Mouse (Mus musculus): ENCODE measurements at regions not wholly inside any gene's neighbourhood (a gene's known extent, or its start where the extent isn't known, plus 50 kb on each side); places are given as distances from the start of the nearest gene placed in this dataset.

DNA sequence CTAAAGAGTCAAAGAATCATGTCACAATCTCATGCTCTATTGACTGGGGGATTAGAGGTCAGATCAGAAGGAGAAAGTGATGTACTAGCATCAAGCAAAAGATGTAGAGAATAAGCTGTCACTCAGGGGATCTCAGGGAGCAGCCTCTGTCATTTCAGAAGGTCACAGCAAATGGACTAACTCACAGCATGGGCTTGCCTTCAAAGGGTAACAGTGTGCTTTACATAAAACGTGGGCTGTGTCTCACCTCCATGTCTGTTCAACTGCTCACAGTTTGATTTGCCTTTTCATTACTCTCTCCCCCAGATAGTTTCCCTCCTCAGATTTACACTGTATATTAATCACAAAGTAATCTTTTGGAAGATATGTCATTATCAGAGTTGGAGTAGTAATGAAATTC is 527.4 kb upstream of the Tyrp1 start:
- no peak for DNase-seq

DNA sequence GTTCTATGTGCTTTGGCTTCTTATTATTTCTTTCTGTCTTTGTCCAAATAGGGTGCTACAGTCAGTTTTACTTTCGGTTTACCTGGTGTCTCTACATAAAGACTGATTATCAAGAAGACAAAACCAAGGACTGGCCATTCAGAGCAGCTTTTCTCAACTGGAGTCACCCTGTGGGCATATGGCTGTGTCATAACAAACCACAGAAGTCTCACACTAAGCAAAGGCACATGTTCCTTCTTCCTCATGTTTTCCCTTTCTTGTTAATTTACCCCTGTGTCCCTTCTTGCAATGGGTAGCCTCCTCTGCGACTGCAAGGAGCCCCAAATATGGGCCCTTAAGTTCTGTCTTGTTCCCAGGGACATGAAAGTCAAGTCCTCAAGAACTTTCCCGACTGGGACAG is 523.3 kb upstream of the Tyrp1 start:
- no peak for DNase-seq

DNA sequence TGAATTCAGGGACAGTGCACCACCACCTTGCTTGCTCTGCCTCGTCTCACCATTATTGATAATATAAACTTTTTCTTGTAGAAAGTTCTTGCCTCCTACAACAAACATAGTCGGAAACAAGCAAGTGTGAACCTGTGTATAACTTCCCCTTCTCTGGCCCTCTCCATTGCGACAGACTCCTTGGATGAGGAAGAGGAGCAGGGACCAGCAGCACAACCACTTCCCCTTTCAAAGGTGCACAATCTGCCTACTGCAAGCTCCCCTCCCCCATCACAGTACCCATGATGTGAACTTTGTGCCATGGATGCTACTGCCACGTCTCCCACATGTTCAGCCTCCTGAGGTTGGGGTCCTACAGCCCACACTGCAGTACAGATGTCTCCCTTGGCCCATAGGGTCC is 522.8 kb upstream of the Tyrp1 start:
- DNase-seq: peak; percentile 9 to 21

Data from lung, postnatal 4 days (tissue).